Mouse (Mus musculus) G1E-ER4 (cell line): ENCODE measurements at regions not wholly inside any gene's neighbourhood (a gene's known extent, or its start where the extent isn't known, plus 50 kb on each side); places are given as distances from the start of the nearest gene placed in this dataset.
A peak's percentile ranks its signal among the peaks of the same experiment; 100 is the strongest.

Experiments
- GATA1 ChIP-seq: IDR thresholded peaks from one replicate; pipeline ENCODE4 v1.8.0; 2012; ENCODE audit warnings: low read length, inconsistent platforms

- no peak for TF ChIP-seq GATA1
Observed at GRCm38 (mm10) chr8:76748471-76748870, 150.8 kb upstream of the Nr3c2 start.

DNA sequence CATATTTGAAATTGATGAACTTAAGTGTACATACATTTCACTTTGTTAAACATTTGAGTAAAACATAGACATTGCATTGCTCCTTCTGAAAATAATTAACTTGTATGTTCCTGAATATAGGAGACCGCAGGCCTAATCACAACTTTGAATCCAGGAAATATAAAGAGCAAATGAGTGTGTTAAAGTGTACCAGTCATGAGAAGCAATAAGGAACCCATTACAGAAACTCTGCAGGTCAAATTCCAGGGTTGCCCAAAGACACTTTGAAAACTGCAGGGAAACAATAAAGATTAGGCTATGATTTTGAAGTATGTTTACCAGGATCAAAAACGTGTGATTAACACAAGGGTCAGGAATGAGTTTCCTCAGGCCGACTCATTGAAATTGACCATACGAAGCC is 149.0 kb upstream of the Nr3c2 start:
- no peak for TF ChIP-seq GATA1

DNA sequence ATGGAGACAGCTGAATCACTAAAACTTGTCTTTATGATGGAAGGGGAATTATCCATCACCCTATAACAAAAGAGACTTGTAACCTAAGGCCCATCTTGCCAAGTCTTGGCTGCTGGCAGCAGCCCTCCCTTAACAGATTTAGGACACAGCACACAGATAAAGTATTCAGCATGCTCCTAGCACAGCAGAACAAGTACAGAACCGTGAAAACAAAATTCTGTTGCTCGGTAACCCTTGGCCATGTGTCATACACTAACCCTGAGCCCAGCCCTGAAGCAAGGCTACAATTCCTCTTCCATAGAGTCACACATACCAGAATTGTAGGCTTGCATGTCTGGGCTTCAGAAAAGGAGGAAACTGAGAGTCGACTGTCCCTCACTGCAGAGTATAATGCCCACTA is 145.1 kb upstream of the Nr3c2 start:
- no peak for TF ChIP-seq GATA1

GRCm38 (mm10) chr8:76764201-76764600 is 135.0 kb upstream of the Nr3c2 start:
- no peak for TF ChIP-seq GATA1

- TF ChIP-seq GATA1 = no peak
Observed at GRCm38 (mm10) chr8:76768302-76768701, 130.9 kb upstream of the Nr3c2 start.

GRCm38 (mm10) chr8:76787744-76788143 is 111.5 kb upstream of the Nr3c2 start:
- no peak for TF ChIP-seq GATA1

DNA sequence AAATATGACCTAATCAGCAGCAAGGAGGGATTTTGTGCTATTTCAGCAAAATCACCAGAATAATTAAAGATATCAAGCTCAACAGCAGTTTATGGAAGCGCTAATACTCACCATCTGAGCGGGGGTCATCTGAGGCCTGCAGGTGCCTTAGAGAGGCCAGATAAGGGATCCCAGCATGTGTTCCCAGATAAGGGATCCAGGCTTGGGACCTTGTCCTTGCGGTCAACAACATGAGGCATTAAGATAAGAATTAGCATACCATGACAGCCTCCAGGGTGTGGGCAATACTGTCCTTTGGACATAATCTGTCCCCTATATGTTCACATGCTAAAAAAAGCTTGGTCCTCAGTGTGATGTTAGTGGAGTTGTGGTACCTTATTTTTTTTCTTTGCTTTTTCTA is 105.4 kb upstream of the Nr3c2 start:
- TF ChIP-seq GATA1 = peak; percentile 58

DNA sequence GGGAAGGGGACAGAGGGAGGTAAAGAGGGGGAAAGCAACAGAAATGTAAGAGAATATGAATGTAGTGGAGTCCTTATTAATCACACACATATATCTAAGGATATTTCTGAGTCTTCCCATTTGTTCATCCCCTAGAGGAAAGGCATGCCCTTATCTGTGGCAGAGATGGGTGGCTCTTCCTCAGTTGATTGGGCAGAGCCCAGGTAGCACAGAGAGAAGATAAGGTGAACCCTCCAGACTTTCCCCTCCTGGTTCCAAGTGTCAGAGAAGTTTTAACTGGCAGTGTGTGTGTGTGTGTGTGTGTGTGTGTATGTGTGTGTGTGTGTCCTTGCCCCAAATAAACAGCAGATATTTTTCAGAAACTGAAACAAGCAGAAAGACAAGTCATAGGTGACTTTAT is 99.2 kb upstream of the Nr3c2 start:
- TF ChIP-seq GATA1 = no peak

DNA sequence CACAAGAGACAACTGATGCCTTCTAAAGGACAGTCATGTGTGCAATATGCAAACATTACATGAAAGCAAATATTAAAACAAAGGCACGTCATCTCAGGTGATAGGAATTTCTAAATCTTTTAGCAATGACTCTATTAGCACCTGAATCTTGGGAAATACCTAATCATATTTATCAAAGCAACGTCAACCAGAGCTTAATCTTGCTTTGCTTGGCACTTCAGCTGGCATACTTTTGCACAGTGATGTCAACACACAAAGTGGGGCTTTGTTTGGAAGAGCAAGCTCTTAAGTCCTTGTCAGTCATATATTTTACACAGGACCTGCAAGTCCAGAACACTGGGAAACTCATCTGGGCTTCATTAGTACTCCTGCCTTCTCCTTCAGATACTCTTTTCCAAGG is 75.8 kb upstream of the Nr3c2 start:
- TF ChIP-seq GATA1 = no peak
